In the genomic region with DNA sequence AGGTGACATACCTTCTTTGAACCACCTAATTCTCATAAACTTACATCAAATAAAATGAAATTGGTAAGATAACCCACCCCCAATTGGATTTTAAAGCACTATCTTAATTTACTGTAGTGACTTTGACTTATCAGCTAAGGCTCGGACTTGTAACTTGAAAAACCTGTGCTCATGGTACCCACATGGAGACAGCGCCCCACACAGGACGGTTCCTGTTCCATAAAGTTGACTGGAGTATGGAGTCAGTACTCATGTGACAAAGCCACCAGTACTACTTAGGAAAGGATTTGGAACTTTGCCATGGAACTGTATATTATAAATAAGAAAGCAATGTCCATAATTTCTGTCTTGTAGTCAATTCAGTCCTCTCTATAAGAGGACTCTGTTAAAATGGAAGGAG, we compare ENCODE assay signal across 29 mouse cellular contexts. TPM values are rescaled to one million over a fixed set of nuclear protein-coding genes. Genes with fewer than 3 reads are reported as not detected.
A peak's percentile ranks its signal among the peaks of the same experiment; 100 is the strongest.
DNase-seq lines count a peak whose midpoint lies in the region.
"Had no signal": no experiment of that assay in that cellular context is flagged by ENCODE, and none has a peak within 500 bp of the region (broad histone marks: within the 10 kb centered on the region; RNA-seq: fewer than 3 reads in every experiment).

No protein-coding gene starts in this region.

- peak; percentile 24 for DNase-seq in cerebellum, adult 8-10 months
- no peak for DNase-seq in cerebellum, adult 9-10 months
- peak; percentile 44 for DNase-seq in left cerebral cortex, postnatal 4 days
- no peak for DNase-seq in left cerebral cortex, adult 18-20 months (ENCODE audit: low spot score in 2 of 2)
- DNase-seq in R1 (ENCODE audit: low read depth, low spot score) = peak; percentile 30
- DNase-seq in cerebellum, postnatal 14 days = peak; percentile 47 to 68
- DNase-seq in urinary bladder, adult 2 months (ENCODE audit: low spot score) = no peak
- no peak for DNase-seq in testis, postnatal 10 days (ENCODE audit: low spot score)
- DNase-seq: adrenal gland, adult 2 months; adrenal gland, postnatal 14 days; gastrocnemius, postnatal 10 days; gastrocnemius, postnatal 36 days; heart, adult 2 months; heart, postnatal 14 days; heart, postnatal 4 days; kidney, adult 11 months had no signal

- intact Hi-C loops in left cerebral cortex, postnatal 4 days (cut with DNase I) = no loop called here

RNA-seq across cellular contexts. Expression of gene Gm12117, which starts 59.1 kb away (rescaled TPM):
- under 1 TPM; 0.74 to 0.92 TPM for total RNA-seq in left cerebral cortex, postnatal 4 days (2021)
- under 1 TPM in 1 of 2 experiments, not detected in 1; 0.63 TPM for total RNA-seq in left cerebral cortex, adult 18-20 months (2021)
- 0.07 TPM in 1 of 2 replicates, not detected in the other for polyA plus RNA-seq in urinary bladder, adult 2 months (2012; rRNA removed)
- total RNA-seq: adrenal gland, postnatal 14 days; gastrocnemius, adult 18-20 months; gastrocnemius, postnatal 10 days; gastrocnemius, postnatal 36 days; granulocyte monocyte progenitor cell, adult 5-6 weeks; heart, adult 2 months; heart, postnatal 14 days had no signal
- polyA plus RNA-seq: adrenal gland, adult 2 months; C2C12; CD4-positive, CD25-positive, alpha-beta regulatory T cell, adult 4 months; embryonic facial prominence, embryonic 11.5 days; embryonic facial prominence, embryonic 14.5 days; forebrain, embryonic 10.5 days; forebrain, embryonic 13.5 days; forebrain, embryonic 16.5 days; heart, adult 2 months; heart, embryonic 13.5 days; heart, embryonic 16.5 days; hindbrain, embryonic 12.5 days; intestine, embryonic 15.5 days had no signal

Comparison
In these comparisons a context has a peak if more than half of its experiments do, and no peak if none do; other contexts are left out.
1. DNase-seq: peak in cerebellum, adult 8-10 months (single experiment), left cerebral cortex, postnatal 4 days (single experiment), R1 (single experiment) and cerebellum, postnatal 14 days (2 of 2); none in cerebellum, adult 9-10 months (single experiment), left cerebral cortex, adult 18-20 months (0 of 2), urinary bladder, adult 2 months (single experiment) and testis, postnatal 10 days (single experiment).